Mouse (Mus musculus): ENCODE results near the gene Bcr.

- no peak for TF ChIP-seq CTCF (IDR thresholded peaks at IDR 0.05; ENCODE audit: control insufficient read depth, insufficient read depth, insufficient replicate concordance, low read depth, low read length)
- no peak for TF ChIP-seq POLR2A (IDR thresholded peaks at IDR 0.05; ENCODE audit: control insufficient read depth, low read depth, low read length)
Observed at GRCm38 (mm10) chr10:75148295-75148694, 87.9 kb downstream of the Bcr start.

All from testis, adult 2 months (tissue).